Mouse (Mus musculus) midbrain, embryonic 10.5 days (tissue): ENCODE data around the gene Eif3b. TPM values are rescaled to one million over a fixed set of nuclear protein-coding genes. Genes with fewer than 3 reads are reported as not detected.
"Not testable (repeated sequence)": the region's sequence is repeated elsewhere in the genome, so short reads cannot be mapped to it uniquely, and the experiment has no call there.

Experiments
- DNase-seq: peaks from one replicate; pipeline ENCODE4 v3.0.0-alpha.2; 2017; ENCODE audit warnings: low spot score
- H3K27ac ChIP-seq: fragments of 300-500 bp; sonication (generic); replicated peaks from 2 replicates; pipeline ENCODE4 v1.5.1; 2016; ENCODE audit warnings: mild to moderate bottlenecking
- H3K27me3 ChIP-seq: fragments of 300-500 bp; sonication (generic); 2 replicates; pipeline ENCODE4 v1.6.1; 2016; ENCODE audit warnings: low read depth, mild to moderate bottlenecking; ENCODE audit not compliant: poor library complexity, severe bottlenecking
- H3K36me3 ChIP-seq: fragments of 300-500 bp; sonication (generic); 2 replicates; pipeline ENCODE4 v1.6.1; 2016; ENCODE audit warnings: mild to moderate bottlenecking, moderate library complexity
- H3K4me1 ChIP-seq: fragments of 300-500 bp; sonication (generic); 2 replicates; pipeline ENCODE4 v1.6.1; 2016
- H3K4me3 ChIP-seq: fragments of 300-500 bp; sonication (generic); 2 replicates; pipeline ENCODE4 v1.5.1; 2016; ENCODE audit warnings: mild to moderate bottlenecking, moderate library complexity
- H3K9me3 ChIP-seq: fragments of 300-500 bp; sonication (generic); replicated peaks from 2 replicates; pipeline ENCODE4 v1.6.1; 2016; ENCODE audit warnings: mild to moderate bottlenecking
- WGBS: fragments of 180-500 bp; shearing (Covaris S2); methylation state at CpG from one replicate; pipeline ENCODE4 v1.1.7; 2016; 5-methylcytosine and 5-hydroxymethylcytosine counted together
- polyA plus RNA-seq: library from polyadenylated mRNA; unstranded; fragments of >200 nt; fragmentation: Nextera tagmentation; extraction: Ambion mirVana; gene quantifications from 2 replicates; pipeline ENCODE4 v1.2.1, GENCODE M21; 2016

The Eif3b gene
- polyA plus RNA-seq, 1 experiment from 2014 or later, result 153 TPM

DNA sequence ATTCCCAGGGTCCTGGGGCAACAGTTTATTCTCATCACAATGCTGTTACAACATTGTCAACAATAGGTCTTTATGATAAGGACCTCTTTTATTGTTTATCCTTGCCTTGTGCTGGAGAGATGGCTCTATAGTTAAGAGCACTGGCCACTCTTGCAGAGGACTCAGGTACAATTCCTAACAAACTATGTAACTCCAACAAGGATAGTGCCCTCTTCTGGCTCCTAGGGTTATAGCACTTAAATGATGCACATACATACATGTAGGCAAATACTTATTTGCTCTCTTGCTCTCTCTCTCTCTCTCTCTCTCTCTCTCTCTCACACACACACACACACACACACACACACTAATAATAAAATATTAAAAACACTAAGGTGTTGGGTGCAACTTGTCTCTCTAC is 10.3 kb upstream of the Eif3b start:
- H3K4me3 ChIP-seq, result no peak overlapping the region
- no peaks in the 10 kb centered on the region for H3K4me1 ChIP-seq
- H3K27ac ChIP-seq, result no peak overlapping the region
- no peaks in the 10 kb centered on the region for H3K36me3 ChIP-seq
- no peaks in the 10 kb centered on the region for H3K27me3 ChIP-seq
- H3K9me3 ChIP-seq, result no peaks in the 10 kb centered on the region
- no peak for DNase-seq

DNA sequence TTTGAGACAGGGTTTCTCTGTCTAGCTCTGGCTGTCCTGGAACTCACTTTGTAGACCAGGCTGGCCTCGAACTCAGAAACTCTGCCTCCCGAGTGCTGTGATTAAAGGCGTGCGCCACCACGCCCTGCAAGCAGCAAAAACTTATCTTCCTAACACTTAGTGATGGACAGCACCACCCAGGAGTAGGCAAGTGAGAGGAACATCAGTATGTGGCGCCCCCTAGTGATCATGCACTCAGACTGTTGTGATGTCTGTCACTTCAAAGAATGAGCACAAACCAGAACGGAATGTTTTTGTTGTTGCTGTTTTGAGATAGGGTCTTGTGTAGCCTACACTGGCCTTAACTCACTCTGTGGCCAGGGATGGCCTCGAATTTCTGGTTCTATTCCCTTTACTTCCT is 7.8 kb upstream of the Eif3b start:
- Histone ChIP-seq H3K27me3 (no peaks in the 10 kb centered on the region), H3K36me3 (no peaks in the 10 kb centered on the region), H3K4me1 (no peaks in the 10 kb centered on the region), H3K27ac (no peak overlapping the region), H3K4me3 (no peak overlapping the region), H3K9me3 (no peaks in the 10 kb centered on the region)
- DNase-seq, result peak; percentile 45
- WGBS, result 38% methylated on average over 8 of the region's 8 CpGs

DNA sequence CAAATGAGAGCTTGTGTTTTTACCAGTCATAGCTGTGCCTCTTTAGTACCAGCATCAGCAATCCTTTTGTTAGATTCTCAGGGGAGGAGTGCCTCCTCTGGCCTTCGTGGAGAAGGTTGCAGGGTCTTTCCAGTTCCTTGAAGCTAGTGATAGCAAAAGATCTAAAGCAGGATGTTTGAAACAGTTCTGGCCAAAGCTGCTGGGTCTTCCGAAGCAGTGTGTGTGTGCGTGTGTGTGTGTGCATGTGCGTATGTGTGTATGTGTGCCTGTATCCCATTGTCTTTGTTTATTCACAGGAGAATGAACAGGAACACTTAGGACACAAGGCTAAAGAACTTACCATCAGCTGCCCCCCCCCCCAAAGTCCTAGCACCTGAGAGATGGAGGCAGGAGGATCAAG is 4.5 kb upstream of the Eif3b start:
- 74% methylated on average over 4 of the region's 4 CpGs for WGBS
- DNase-seq, result no peak
- H3K9me3 ChIP-seq, result no peaks in the 10 kb centered on the region

DNA sequence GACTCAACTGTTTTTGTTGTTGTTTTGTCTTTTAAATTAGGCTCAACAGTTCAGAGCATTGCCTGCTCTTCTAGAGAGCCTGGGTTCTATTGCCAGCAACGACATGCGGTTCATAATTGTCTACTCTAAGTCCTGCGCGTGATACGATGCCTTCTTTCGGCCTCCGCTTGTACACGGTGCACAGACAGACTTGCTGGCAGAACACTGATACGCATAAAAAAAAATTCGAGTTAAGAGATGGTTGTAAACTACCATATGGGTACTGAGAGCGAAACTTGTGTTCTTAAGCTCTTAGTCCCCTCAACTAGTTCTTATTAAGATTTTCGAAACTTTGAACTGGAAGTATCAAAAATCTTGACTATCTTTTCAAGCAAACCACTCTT is 1.0 kb upstream of the Eif3b start:
- 5% methylated on average over 12 of the region's 12 CpGs for WGBS

More for the DNA sequence above, 4.5 kb upstream of the Eif3b start:
- Histone ChIP-seq H3K4me3 (no peak overlapping the region), H3K36me3 (no peaks in the 10 kb centered on the region), H3K4me1 (peaks cover 6% of the 10 kb centered on the region; the same call in 1 of the 2 replicates), H3K27me3 (no peaks in the 10 kb centered on the region), H3K27ac (no peak overlapping the region)

DNA sequence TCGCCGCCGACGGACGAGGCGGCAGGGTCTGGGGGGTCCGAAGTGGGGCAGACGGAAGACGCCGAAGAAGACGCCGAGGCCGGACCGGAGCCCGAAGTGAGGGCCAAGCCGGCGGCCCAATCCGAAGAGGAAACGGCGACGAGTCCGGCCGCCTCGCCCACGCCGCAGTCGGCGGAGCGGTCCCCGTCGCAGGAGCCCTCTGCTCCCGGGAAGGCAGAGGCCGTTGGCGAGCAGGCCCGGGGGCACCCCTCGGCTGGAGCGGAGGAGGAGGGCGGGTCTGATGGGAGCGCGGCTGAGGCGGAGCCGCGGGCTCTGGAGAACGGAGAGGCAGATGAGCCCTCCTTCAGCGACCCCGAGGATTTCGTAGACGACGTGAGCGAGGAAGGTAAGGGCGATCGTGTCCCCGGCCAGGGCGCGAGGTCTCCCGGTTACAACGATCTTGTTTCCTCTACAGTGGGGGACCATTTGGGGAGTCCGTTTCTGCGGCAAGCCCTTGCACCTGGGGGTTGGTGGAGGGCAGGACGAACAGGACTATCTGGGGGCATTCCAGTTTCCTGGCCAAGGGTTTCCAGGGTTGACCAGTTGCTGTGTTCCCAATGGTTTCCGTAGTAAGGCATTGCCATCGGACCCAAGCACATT is 433 bp downstream of the Eif3b start:
- no peaks in the 10 kb centered on the region for H3K27me3 ChIP-seq
- peaks cover 38% of the 10 kb centered on the region for H3K36me3 ChIP-seq
- no peaks in the 10 kb centered on the region for H3K9me3 ChIP-seq
- H3K4me3 ChIP-seq, result peak overlapping the region; percentile 77
- WGBS, result under 1% methylated on average over 62 of the region's 62 CpGs
- DNase-seq, result no peak
- peaks cover 30% of the 10 kb centered on the region for H3K4me1 ChIP-seq
- peak overlapping the region; percentile 97 for H3K27ac ChIP-seq

More for the DNA sequence above, 1.0 kb upstream of the Eif3b start:
- Histone ChIP-seq H3K27me3 (no peaks in the 10 kb centered on the region), H3K9me3 (no peaks in the 10 kb centered on the region), H3K4me3 (peak overlapping the region; percentile 77), H3K27ac (peak overlapping the region; percentile 97), H3K4me1 (peaks cover 30% of the 10 kb centered on the region), H3K36me3 (peaks cover 23% of the 10 kb centered on the region)
- no peak for DNase-seq

DNA sequence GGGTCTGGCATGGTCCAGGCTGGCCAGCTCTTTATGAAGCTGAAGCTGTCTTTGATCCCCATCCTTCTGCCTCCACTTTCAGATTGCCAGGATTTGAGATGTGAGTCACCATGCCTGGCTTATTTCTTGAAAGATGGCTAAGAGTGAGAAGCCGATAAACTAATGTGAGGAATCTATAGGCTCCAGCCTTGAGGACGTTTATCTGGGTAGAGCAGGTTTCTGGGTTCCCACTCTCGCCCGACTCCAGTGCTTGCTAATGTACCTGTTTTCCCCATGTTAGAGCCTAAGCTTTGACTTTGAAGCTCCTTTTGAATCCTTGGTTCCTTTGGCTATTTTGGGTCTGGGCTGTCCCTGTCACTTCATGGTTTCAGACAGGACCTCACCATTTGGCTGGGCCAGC is 1.5 kb downstream of the Eif3b start:
- DNase-seq, result no peak
- no peaks in the 10 kb centered on the region for H3K27me3 ChIP-seq

DNA sequence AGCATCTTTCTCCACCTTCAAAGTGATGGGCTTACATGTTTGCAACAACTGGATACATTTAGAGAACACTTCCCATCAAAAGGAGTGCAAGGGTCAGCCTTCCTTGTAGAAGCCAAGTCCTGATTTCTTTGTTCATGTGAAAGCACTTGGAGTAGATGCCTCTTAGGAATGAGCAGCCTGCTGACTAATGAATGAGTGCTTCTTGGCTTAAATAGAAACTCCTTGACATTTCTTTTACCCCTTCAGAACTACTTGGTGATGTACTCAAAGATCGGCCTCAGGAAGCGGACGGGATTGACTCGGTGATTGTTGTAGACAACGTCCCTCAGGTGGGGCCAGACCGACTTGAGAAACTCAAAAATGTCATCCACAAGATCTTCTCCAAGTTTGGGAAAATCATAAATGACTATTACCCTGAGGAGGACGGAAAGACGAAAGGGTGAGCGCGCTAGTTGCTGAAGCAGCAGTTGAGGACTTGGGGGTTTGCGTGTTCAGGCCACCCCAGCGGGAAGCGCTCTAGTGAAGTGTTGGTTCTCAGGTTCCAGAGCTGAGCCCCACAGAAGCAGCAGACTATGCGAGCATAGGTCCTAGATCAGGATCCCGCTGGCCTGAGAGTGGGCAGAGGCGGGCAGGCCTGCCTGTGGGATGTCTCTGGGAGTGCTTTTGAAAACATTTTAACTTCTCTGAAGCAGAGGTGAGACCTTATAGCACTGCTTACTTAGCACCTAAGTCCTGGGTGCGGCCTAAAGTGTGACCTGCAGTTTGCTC is 6.1 kb downstream of the Eif3b start:
- 96% methylated on average over 17 of the region's 17 CpGs for WGBS
- H3K4me3 ChIP-seq, result no peak overlapping the region

More for the DNA sequence above, 1.5 kb downstream of the Eif3b start:
- no peak overlapping the region for H3K27ac ChIP-seq
- 72% methylated on average over 4 of the region's 4 CpGs for WGBS
- H3K9me3 ChIP-seq, result no peaks in the 10 kb centered on the region
- H3K4me1 ChIP-seq, result peaks cover 30% of the 10 kb centered on the region
- H3K4me3 ChIP-seq, result peak overlapping the region; percentile 77
- H3K36me3 ChIP-seq, result peaks cover 49% of the 10 kb centered on the region

DNA sequence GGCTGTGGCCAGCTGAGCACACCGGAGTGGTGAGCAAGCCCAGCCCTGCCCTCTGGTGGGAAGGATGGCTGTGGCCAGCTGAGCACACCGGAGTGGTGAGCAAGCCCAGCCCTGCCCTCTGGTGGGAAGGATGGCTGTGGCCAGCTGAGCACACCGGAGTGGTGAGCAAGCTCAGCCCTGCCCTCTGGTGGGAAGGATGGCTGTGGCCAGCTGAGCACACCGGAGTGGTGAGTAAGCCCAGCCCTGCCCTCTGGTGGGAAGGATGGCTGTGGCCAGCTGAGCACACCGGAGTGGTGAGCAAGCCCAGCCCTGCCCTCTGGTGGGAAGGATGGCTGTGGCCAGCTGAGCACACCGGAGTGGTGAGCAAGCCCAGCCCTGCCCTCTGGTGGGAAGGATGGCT is 20.0 kb downstream of the Eif3b start:
- not testable (repeated sequence) for H3K27me3 ChIP-seq, H3K4me1 ChIP-seq, H3K9me3 ChIP-seq, H3K4me3 ChIP-seq, DNase-seq, H3K27ac ChIP-seq
- WGBS, result 68% methylated on average over 2 of the region's 6 CpGs
- H3K36me3 ChIP-seq, result peaks cover 96% of the 10 kb centered on the region

More for the DNA sequence above, 6.1 kb downstream of the Eif3b start:
- no peaks in the 10 kb centered on the region for H3K27me3 ChIP-seq
- H3K36me3 ChIP-seq, result peaks cover 94% of the 10 kb centered on the region
- peaks cover 21% of the 10 kb centered on the region for H3K4me1 ChIP-seq
- no peak for DNase-seq
- no peak overlapping the region for H3K27ac ChIP-seq
- no peaks in the 10 kb centered on the region for H3K9me3 ChIP-seq

DNA sequence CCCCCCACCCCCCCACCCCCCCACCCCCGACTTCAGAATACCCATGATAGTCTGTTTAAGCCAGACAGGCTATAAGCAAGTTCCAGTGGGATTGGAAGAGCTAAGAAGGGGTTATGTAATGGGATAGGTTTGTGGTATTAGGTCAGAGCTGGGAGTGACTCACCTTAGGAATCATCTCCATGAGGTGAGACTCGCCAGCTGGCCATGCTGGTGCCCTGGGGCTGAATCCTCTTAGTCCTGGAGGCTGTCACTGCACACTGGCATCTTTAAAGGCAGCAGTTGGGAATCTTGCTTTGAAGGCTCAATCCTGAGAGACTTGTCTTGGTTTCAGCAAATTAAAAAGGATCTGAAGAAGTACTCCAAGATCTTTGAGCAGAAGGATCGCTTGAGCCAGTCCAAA is 22.3 kb downstream of the Eif3b start:
- 87% methylated on average over 3 of the region's 3 CpGs for WGBS
- no peaks in the 10 kb centered on the region for H3K4me1 ChIP-seq
- no peak overlapping the region for H3K4me3 ChIP-seq
- no peak for DNase-seq
- H3K9me3 ChIP-seq, result peaks cover 6% of the 10 kb centered on the region; the same call in 1 of the 2 replicates
- H3K27ac ChIP-seq, result no peak overlapping the region
- peaks cover 96% of the 10 kb centered on the region for H3K36me3 ChIP-seq
- no peaks in the 10 kb centered on the region for H3K27me3 ChIP-seq

DNA sequence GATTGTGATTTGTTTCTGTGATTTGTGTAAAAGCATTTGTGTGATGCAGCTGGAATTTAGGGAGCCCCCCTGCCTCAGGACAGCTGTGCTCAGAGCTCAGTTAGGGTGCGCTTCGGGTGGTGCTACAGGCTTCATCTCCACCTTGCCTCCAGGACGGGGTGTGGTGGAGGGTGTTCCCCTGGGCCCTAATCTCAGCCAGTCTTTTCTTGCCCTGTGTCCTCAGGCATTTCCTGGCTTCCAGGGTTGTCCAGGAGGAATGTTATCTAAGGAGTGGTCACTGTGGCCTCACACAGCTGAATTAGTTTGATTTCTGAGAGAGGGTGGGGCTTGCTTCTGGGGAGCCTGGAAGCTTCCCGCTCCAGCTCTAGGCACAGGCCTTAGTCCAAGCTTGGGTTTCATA is 24.9 kb downstream of the Eif3b start:
- H3K27me3 ChIP-seq, result no peaks in the 10 kb centered on the region
- H3K27ac ChIP-seq, result no peak overlapping the region
- H3K36me3 ChIP-seq, result peaks cover 74% of the 10 kb centered on the region
- H3K9me3 ChIP-seq, result no peaks in the 10 kb centered on the region
- no peaks in the 10 kb centered on the region for H3K4me1 ChIP-seq
- WGBS, result 96% methylated on average over 4 of the region's 4 CpGs
- no peak for DNase-seq
- no peak overlapping the region for H3K4me3 ChIP-seq

DNA sequence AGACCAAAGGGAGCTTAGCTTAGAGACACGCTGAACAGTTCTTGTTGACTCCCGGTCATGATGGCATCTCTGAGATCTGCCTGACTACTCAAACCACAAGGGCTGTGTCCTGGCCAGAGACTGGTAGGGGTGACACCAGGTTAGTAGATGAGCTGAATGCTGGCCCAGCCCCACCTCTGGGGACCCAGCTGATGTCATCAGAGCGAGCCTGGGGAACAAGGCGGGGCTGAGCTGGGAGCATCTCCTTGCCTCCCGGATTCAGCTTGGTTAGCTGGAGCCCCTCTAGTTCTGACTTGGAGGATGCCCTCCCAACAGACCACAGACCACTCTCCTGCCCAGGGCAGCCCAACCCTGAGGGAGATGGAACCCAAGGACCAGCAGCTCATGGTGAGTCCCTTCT is 26.2 kb downstream of the Eif3b start, which contains the start of gene Gm4869:
Gene Gm4869, plus strand, starts transcription at position 301 of the 400 bp plus-strand sequence.
- no peaks in the 10 kb centered on the region for H3K9me3 ChIP-seq
- H3K27me3 ChIP-seq, result no peaks in the 10 kb centered on the region
- H3K36me3 ChIP-seq, result peaks cover 62% of the 10 kb centered on the region
- H3K27ac ChIP-seq, result no peak within 1 kb of the TSS
- no peak within 1 kb of the TSS for H3K4me3 ChIP-seq
- DNase-seq, result no peak
- H3K4me1 ChIP-seq, result no peaks in the 10 kb centered on the region
- 84% methylated on average over 5 of the region's 5 CpGs for WGBS

DNA sequence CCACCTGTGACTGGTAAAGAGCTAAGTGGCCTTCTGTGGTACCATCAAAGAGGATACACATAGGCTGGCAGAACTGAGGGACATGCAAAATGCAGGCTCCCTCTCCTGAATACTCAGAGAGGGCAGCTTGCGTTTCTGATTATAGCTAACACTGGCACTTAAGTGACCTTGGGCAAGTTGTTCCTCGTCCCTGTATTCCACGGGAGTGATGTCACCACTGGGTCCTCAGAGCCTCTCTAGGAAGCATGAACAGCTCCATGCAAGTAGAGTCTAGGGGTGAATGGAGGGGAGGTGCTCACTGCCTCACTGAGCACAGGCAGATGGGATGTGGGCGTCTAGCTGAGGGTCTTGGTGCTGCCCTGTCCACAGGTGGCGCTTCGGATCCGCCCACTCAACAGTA is 26.9 kb downstream of the Eif3b start:
- Histone ChIP-seq H3K4me3 (no peak overlapping the region), H3K27me3 (no peaks in the 10 kb centered on the region), H3K27ac (no peak overlapping the region), H3K9me3 (no peaks in the 10 kb centered on the region), H3K4me1 (no peaks in the 10 kb centered on the region), H3K36me3 (peaks cover 55% of the 10 kb centered on the region)
- DNase-seq, result no peak
- 79% methylated on average over 7 of the region's 7 CpGs for WGBS

DNA sequence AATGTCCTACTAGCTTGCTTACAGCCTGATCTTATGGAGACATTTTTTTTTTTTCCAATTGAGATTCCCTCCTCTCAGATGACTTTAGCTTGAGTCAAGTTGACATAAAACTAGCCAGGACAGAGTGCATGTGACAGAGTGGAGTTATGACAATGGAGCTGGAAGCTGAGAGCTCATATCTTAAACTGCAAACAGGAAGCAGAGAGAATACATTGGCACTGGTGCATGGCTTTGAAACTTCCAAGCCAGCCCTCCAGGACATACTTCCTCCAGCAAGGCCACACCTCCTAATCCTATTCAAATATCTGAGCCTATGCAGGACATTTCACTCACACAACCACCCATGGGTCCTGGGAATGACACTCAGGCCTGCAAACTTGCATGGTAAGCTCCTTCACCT is 35.4 kb downstream of the Eif3b start:
- no peak for DNase-seq
- H3K36me3 ChIP-seq, result no peaks in the 10 kb centered on the region
- H3K27me3 ChIP-seq, result no peaks in the 10 kb centered on the region
- H3K9me3 ChIP-seq, result no peaks in the 10 kb centered on the region
- no peaks in the 10 kb centered on the region for H3K4me1 ChIP-seq
- no peak overlapping the region for H3K4me3 ChIP-seq
- no peak overlapping the region for H3K27ac ChIP-seq
